Mouse (Mus musculus): ENCODE results near the gene Adpgk. TPM values are rescaled to one million over a fixed set of nuclear protein-coding genes. Genes with fewer than 3 reads are reported as not detected.

The Adpgk gene
- total RNA-seq, 2 experiments from 2014 or later = 48.4 to 56.8 TPM

- ATAC-seq (replicated peaks; ENCODE audit: poor library complexity, severe bottlenecking) = peak; percentile 44
These were observed 69.1 kb downstream of the Adpgk start for GRCm38 (mm10) chr9:59360487-59360886.

- no peak for ATAC-seq (replicated peaks; ENCODE audit: poor library complexity, severe bottlenecking)
These were observed 77.9 kb downstream of the Adpgk start for GRCm38 (mm10) chr9:59369220-59369619.

- ATAC-seq (replicated peaks; ENCODE audit: poor library complexity, severe bottlenecking) = no peak
These were observed 78.3 kb downstream of the Adpgk start for GRCm38 (mm10) chr9:59369646-59370045.

Other genes starting within 250 kb of the Adpgk start
- gene Bbs4, start 62.0 kb downstream of the Adpgk start, total RNA-seq (2014; fragmentation: Nextera tagmentation) = 3.3 and 5.2 TPM in 2 replicates
- 12.3 and 19.4 TPM in 2 replicates for gene Bbs4, start 62.0 kb downstream of the Adpgk start, total RNA-seq (2017)
- gene Arih1, start 195.1 kb downstream of the Adpgk start, total RNA-seq (2014; fragmentation: Nextera tagmentation) = 70.9 and 79.7 TPM in 2 replicates
- gene Arih1, start 195.1 kb downstream of the Adpgk start, total RNA-seq (2017) = 59.9 and 89.5 TPM in 2 replicates
- 172 and 180 TPM in 2 replicates for gene Hexa, start 248.0 kb downstream of the Adpgk start, total RNA-seq (2014; fragmentation: Nextera tagmentation)
- 206 TPM in 2 replicates for gene Hexa, start 248.0 kb downstream of the Adpgk start, total RNA-seq (2017)
- not detected in 2 replicates for gene Tmem202, start 248.3 kb downstream of the Adpgk start, total RNA-seq (2014; fragmentation: Nextera tagmentation)
- gene Tmem202, start 248.3 kb downstream of the Adpgk start, total RNA-seq (2017) = not detected in 2 replicates

Measured in granulocyte monocyte progenitor cell, adult 5-6 weeks (primary cell).